Mouse (Mus musculus) intestine, embryonic 15.5 days (tissue): ENCODE data around the gene Ezh1. TPM values are rescaled to one million over a fixed set of nuclear protein-coding genes. Genes with fewer than 3 reads are reported as not detected.

Source experiments
- polyA plus RNA-seq: library from polyadenylated mRNA; unstranded; fragments of >200 nt; fragmentation: Nextera tagmentation; extraction: Ambion mirVana; gene quantifications from 2 replicates; pipeline ENCODE4 v1.2.1, GENCODE M21; 2015

Ezh1 gene
- polyA plus RNA-seq, 1 experiment from 2014 or later: 16.3 TPM

Other genes with a start within 250 kb of the Ezh1 start
- gene Atp6v0a1, start 217.0 kb downstream of the Ezh1 start, polyA plus RNA-seq: 35.4 and 36.2 TPM in 2 replicates
- 14.9 and 16.4 TPM in 2 replicates for gene Naglu, start 156.5 kb downstream of the Ezh1 start, polyA plus RNA-seq
- not detected in 2 replicates for gene Hsd17b1, start 148.1 kb downstream of the Ezh1 start, polyA plus RNA-seq
- gene Coasy, start 143.9 kb downstream of the Ezh1 start, polyA plus RNA-seq: 41.8 and 43.9 TPM in 2 replicates
- gene Mlx, start 139.2 kb downstream of the Ezh1 start, polyA plus RNA-seq: 65.0 and 65.4 TPM in 2 replicates
- 22.6 and 23.4 TPM in 2 replicates for gene Psmc3ip, start 131.0 kb downstream of the Ezh1 start, polyA plus RNA-seq
- gene Retreg3, start 106.6 kb downstream of the Ezh1 start, polyA plus RNA-seq: 17.0 and 17.2 TPM in 2 replicates
- 58.7 and 59.2 TPM in 2 replicates for gene Tubg1, start 106.5 kb downstream of the Ezh1 start, polyA plus RNA-seq
- 4.4 and 4.8 TPM in 2 replicates for gene Tubg2, start 70.6 kb downstream of the Ezh1 start, polyA plus RNA-seq
- 0.82 and 1.0 TPM in 2 replicates for gene Cntnap1, start 55.9 kb downstream of the Ezh1 start, polyA plus RNA-seq
- 11.1 and 12.7 TPM in 2 replicates for gene Plekhh3, start 55.1 kb downstream of the Ezh1 start, polyA plus RNA-seq
- 0.25 and 0.36 TPM in 2 replicates for gene Ccr10, start 51.0 kb downstream of the Ezh1 start, polyA plus RNA-seq
- 98.5 and 114 TPM in 2 replicates for gene Ramp2, start 19.6 kb upstream of the Ezh1 start, polyA plus RNA-seq
- gene Vps25, start 27.2 kb upstream of the Ezh1 start, polyA plus RNA-seq: 135 and 142 TPM in 2 replicates
- gene Wnk4, start 34.1 kb upstream of the Ezh1 start, polyA plus RNA-seq: 12.3 and 12.7 TPM in 2 replicates
- 0.72 and 1.1 TPM in 2 replicates for gene Cntd1, start 52.5 kb upstream of the Ezh1 start, polyA plus RNA-seq
- 250 and 261 TPM in 2 replicates for gene Coa3, start 52.7 kb upstream of the Ezh1 start, polyA plus RNA-seq
- gene Becn1, start 75.8 kb upstream of the Ezh1 start, polyA plus RNA-seq: 132 and 143 TPM in 2 replicates
- 137 and 147 TPM in 2 replicates for gene Psme3, start 89.8 kb upstream of the Ezh1 start, polyA plus RNA-seq
- gene Aoc2, start 98.6 kb upstream of the Ezh1 start, polyA plus RNA-seq: 1.2 and 1.3 TPM in 2 replicates
- gene Aoc3, start 104.1 kb upstream of the Ezh1 start, polyA plus RNA-seq: 2.1 and 2.7 TPM in 2 replicates
- gene G6pc, start 141.1 kb upstream of the Ezh1 start, polyA plus RNA-seq: 0.30 and 0.39 TPM in 2 replicates
- 60.1 and 63.3 TPM in 2 replicates for gene Aarsd1, start 191.2 kb upstream of the Ezh1 start, polyA plus RNA-seq
- gene Gm27029, start 198.3 kb upstream of the Ezh1 start, polyA plus RNA-seq: 7.3 and 10.6 TPM in 2 replicates
- gene Rundc1, start 198.6 kb upstream of the Ezh1 start, polyA plus RNA-seq: 16.9 and 17.3 TPM in 2 replicates
- 11.7 TPM in 2 replicates for gene Ptges3l, start 198.9 kb upstream of the Ezh1 start, polyA plus RNA-seq
- gene Rpl27, start 215.8 kb upstream of the Ezh1 start, polyA plus RNA-seq: 322 and 353 TPM in 2 replicates
- gene Ifi35, start 221.9 kb upstream of the Ezh1 start, polyA plus RNA-seq: 23.9 and 24.5 TPM in 2 replicates
- gene Rnd2, start 238.5 kb upstream of the Ezh1 start, polyA plus RNA-seq: 23.7 and 24.5 TPM in 2 replicates
- 69.7 and 70.0 TPM in 2 replicates for gene Vat1, start 239.8 kb upstream of the Ezh1 start, polyA plus RNA-seq